Comparison of ENCODE assay signal across 13 mouse cellular contexts in the genomic region with DNA sequence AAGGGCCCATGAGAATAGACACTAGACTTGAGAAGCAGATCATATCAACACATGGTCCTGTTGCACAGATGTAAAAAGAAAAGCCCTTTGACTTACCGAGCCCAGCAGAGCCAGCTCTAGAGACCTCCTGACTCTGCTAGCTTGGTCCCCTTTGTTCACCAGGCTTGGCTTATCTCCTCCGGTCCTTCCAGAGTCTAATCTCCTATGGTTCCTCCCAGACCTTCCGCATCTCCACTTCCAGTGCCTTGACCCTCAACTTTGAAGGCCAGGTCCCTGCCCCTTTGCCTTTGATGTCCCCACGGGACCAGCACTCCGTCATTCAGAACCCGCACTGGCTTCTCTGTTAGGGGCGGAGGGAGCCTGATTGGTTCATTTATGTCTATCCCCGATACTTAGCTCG. TPM values are rescaled to one million over a fixed set of nuclear protein-coding genes. Genes with fewer than 3 reads are reported as not detected.
DNase-seq lines count a peak whose midpoint lies in the region; ATAC-seq and TF ChIP-seq lines count a peak whose summit lies in the region.
"Had no signal": no experiment of that assay in that cellular context is flagged by ENCODE, and none has a peak within 500 bp of the region (broad histone marks: within the 10 kb centered on the region; RNA-seq: fewer than 3 reads in every experiment).

No protein-coding gene starts in this region.

- H3K4me1 ChIP-seq in lung, embryonic 14.5 days (ENCODE audit: insufficient read depth), result peaks cover 24% of the 10 kb centered on the region
- peaks cover 48% of the 10 kb centered on the region for H3K4me1 ChIP-seq in embryonic facial prominence, embryonic 14.5 days (ENCODE audit: control insufficient read depth, insufficient read depth, low read length)
- peaks cover 25% of the 10 kb centered on the region for H3K4me1 ChIP-seq in stomach, embryonic 15.5 days
- peaks cover 11% of the 10 kb centered on the region for H3K4me1 ChIP-seq in forebrain, embryonic 13.5 days

- H3K9me3 ChIP-seq in lung, embryonic 14.5 days (ENCODE audit: low read depth, low read length), result no peaks in the 10 kb centered on the region
- no peaks in the 10 kb centered on the region for H3K9me3 ChIP-seq in embryonic facial prominence, embryonic 14.5 days (ENCODE audit: control insufficient read depth, low read length)
- H3K9me3 ChIP-seq in stomach, embryonic 15.5 days, result no peaks in the 10 kb centered on the region
- H3K9me3 ChIP-seq in forebrain, embryonic 13.5 days (replicated peaks), result no peaks in the 10 kb centered on the region

- no peaks in the 10 kb centered on the region for H3K36me3 ChIP-seq in lung, embryonic 14.5 days (ENCODE audit: insufficient read depth)
- H3K36me3 ChIP-seq in embryonic facial prominence, embryonic 14.5 days (ENCODE audit: control insufficient read depth, insufficient read depth, low read length), result peaks cover 33% of the 10 kb centered on the region
- no peaks in the 10 kb centered on the region for H3K36me3 ChIP-seq in stomach, embryonic 15.5 days
- H3K36me3 ChIP-seq in forebrain, embryonic 13.5 days (ENCODE audit: poor library complexity, severe bottlenecking), result peaks cover 9% of the 10 kb centered on the region; the same call in 1 of the 2 replicates

- peak overlapping the region; percentile 80; the same call in 1 of the 2 replicates for H3K27ac ChIP-seq in lung, embryonic 14.5 days (ENCODE audit: low read depth)
- H3K27ac ChIP-seq in embryonic facial prominence, embryonic 14.5 days (replicated peaks; ENCODE audit: low read depth, low read length), result peak overlapping the region; percentile 56; the same call in 1 of the 2 replicates
- H3K27ac ChIP-seq in stomach, embryonic 15.5 days, result peak overlapping the region; percentile 18; the same call in 1 of the 2 replicates
- no peak overlapping the region for H3K27ac ChIP-seq in forebrain, embryonic 13.5 days

- ATAC-seq in lung, embryonic 14.5 days (ENCODE audit: insufficient read depth), result no peak
- no peak for ATAC-seq in embryonic facial prominence, embryonic 14.5 days (ENCODE audit: low read depth)
- no peak for ATAC-seq in stomach, embryonic 15.5 days (ENCODE audit: insufficient read depth, low FRiP score, low read depth)
- no peak for ATAC-seq in forebrain, embryonic 13.5 days

- DNase-seq in adrenal gland, adult 2 months, result peak; percentile 40
- no peak for DNase-seq in adrenal gland, adult 18-20 months (ENCODE audit: low spot score in 2 of 2)
- no peak for DNase-seq in lung, embryonic 14.5 days
- no peak for DNase-seq in lung, postnatal 25 days (ENCODE audit: low spot score)
- no peak for DNase-seq in embryonic facial prominence, embryonic 14.5 days (ENCODE audit: low spot score)
- no peak for DNase-seq in MN1 (ENCODE audit: low spot score)
- DNase-seq: cerebellum, adult 18-20 months; heart, postnatal 36 days; thymus, postnatal 25 days had no signal

- WGBS in lung, embryonic 14.5 days, result 64% methylated on average over 9 of the region's 9 CpGs
- 46% methylated on average over 9 of the region's 9 CpGs for WGBS in embryonic facial prominence, embryonic 14.5 days
- 65% methylated on average over 9 of the region's 9 CpGs for WGBS in stomach, embryonic 15.5 days
- 79% methylated on average over 9 of the region's 9 CpGs for WGBS in forebrain, embryonic 13.5 days

- no peak overlapping the region for H3K9ac ChIP-seq in lung, embryonic 14.5 days
- H3K9ac ChIP-seq in embryonic facial prominence, embryonic 14.5 days (ENCODE audit: low read depth, low read length), result no peak overlapping the region
- no peak overlapping the region for H3K9ac ChIP-seq in stomach, embryonic 15.5 days
- H3K9ac ChIP-seq in forebrain, embryonic 13.5 days, result no peak overlapping the region

- no peak for TF ChIP-seq CTCF in lung, embryonic 14.5 days (IDR thresholded peaks at IDR 0.05; ENCODE audit: low read depth)

- no peak overlapping the region for H3K4me3 ChIP-seq in lung, embryonic 14.5 days (ENCODE audit: low read depth, low read length)
- H3K4me3 ChIP-seq in embryonic facial prominence, embryonic 14.5 days (ENCODE audit: low read depth, low read length), result no peak overlapping the region
- no peak overlapping the region for H3K4me3 ChIP-seq in stomach, embryonic 15.5 days (replicated peaks)
- no peak overlapping the region for H3K4me3 ChIP-seq in forebrain, embryonic 13.5 days
- H3K4me3 ChIP-seq: myocyte had no signal

- no peaks in the 10 kb centered on the region for H3K27me3 ChIP-seq in lung, embryonic 14.5 days (ENCODE audit: insufficient read depth, low read length)
- H3K27me3 ChIP-seq in embryonic facial prominence, embryonic 14.5 days (replicated peaks; ENCODE audit: control insufficient read depth, insufficient read depth, low read length), result no peaks in the 10 kb centered on the region
- no peaks in the 10 kb centered on the region for H3K27me3 ChIP-seq in stomach, embryonic 15.5 days (replicated peaks)
- H3K27me3 ChIP-seq in forebrain, embryonic 13.5 days, result no peaks in the 10 kb centered on the region

- no peak overlapping the region for H3K4me2 ChIP-seq in lung, embryonic 14.5 days
- peak overlapping the region; percentile 17; the same call in 1 of the 2 replicates for H3K4me2 ChIP-seq in embryonic facial prominence, embryonic 14.5 days (ENCODE audit: low read depth, low read length)
- no peak overlapping the region for H3K4me2 ChIP-seq in stomach, embryonic 15.5 days
- H3K4me2 ChIP-seq in forebrain, embryonic 13.5 days, result no peak overlapping the region
- H3K4me2 ChIP-seq: midbrain, embryonic 11.5 days had no signal

RNA-seq across cellular contexts. Expression of a gene that starts 6.0 kb away (rescaled TPM):
- total RNA-seq in adrenal gland, adult 2 months (2021), result 10 to 100 TPM; 14.6 to 24.4 TPM
- 10.4 and 21.7 TPM in 2 replicates for polyA plus RNA-seq in adrenal gland, adult 2 months (2012; rRNA removed)
- total RNA-seq in adrenal gland, adult 18-20 months (2021), result 10 to 100 TPM; 19.1 to 22.8 TPM
- 30.3 and 35.8 TPM in 2 replicates for polyA plus RNA-seq in lung, embryonic 14.5 days (2014; fragmentation: Nextera tagmentation; extraction: Ambion mirVana)
- polyA plus RNA-seq in embryonic facial prominence, embryonic 14.5 days (2014; fragmentation: Nextera tagmentation; extraction: Ambion mirVana), result 115 and 137 TPM in 2 replicates
- 66.6 and 68.7 TPM in 2 replicates for polyA plus RNA-seq in stomach, embryonic 15.5 days (2015; fragmentation: Nextera tagmentation; extraction: Ambion mirVana)
- polyA plus RNA-seq in forebrain, embryonic 13.5 days (2015; fragmentation: Nextera tagmentation; extraction: Ambion mirVana), result 29.9 and 35.7 TPM in 2 replicates
